Mouse (Mus musculus): ENCODE results near the gene Aamdc. TPM values are rescaled to one million over a fixed set of nuclear protein-coding genes. Genes with fewer than 3 reads are reported as not detected.

The Aamdc gene
- polyA plus RNA-seq, 1 experiment from 2014 or later: 55.2 TPM

DNA sequence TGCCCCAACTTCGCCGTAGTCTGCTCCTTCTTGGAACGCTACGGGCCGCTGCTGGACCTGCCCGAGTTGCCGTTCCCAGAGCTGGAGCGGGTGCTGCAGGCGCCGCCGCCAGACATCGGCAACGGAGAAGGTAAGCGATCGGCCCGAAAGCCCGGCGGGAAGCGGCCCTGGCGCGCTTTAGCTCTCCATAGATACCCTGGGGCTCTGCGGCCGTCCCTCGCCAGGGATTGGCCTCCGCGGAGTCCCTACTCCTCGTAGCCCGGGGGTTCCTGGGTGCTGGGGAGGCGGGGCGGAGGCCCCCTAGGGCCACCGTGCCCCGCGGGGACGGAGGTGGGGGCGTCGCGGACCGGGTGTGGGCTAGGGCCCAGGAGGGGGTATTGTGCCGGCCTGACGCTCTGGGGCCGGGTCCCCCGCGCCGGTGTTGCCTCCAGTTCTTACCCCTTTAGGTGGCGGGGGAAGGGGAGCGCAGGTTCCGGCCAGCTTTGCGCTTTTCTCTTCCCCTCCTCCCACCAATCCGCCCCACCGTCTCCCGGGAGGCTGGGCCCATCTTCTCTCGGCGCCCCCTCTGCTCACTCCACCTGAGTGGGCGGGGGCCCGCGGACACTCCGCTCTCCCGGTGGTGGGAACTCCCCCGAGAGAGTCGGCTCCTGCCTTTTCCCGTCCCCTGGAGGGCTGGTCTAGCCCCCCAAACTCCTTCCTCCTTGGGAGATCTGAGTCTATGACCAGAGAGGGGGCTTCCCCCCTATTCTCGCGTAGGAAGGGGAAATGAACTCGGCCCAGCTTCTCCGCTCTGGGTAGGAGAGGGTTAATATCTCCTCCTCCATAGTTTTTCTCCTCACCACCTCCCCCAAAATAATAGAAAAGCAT is 912 bp upstream of the Aamdc start:
- Histone ChIP-seq H3K4me2 (peak overlapping the region; percentile 78), H3K27ac (peak overlapping the region; percentile 99), H3K9ac (replicated peaks) (peak overlapping the region; percentile 100), H3K4me1 (replicated peaks) (peaks cover 10% of the 10 kb centered on the region), H3K9me3 (no peaks in the 10 kb centered on the region), H3K4me3 (replicated peaks) (peak overlapping the region; percentile 99), H3K36me3 (peaks cover 4% of the 10 kb centered on the region; the same call in 1 of the 2 replicates), H3K27me3 (no peaks in the 10 kb centered on the region)
- peak; percentile 4 for ATAC-seq (ENCODE audit: insufficient number of reproducible peaks, insufficient read depth, low FRiP score, low TSS enrichment, low read depth)
- WGBS: under 1% methylated on average over 63 of the region's 65 CpGs

- Histone ChIP-seq H3K4me1 (replicated peaks) (peaks cover 10% of the 10 kb centered on the region), H3K4me3 (replicated peaks) (peak overlapping the region; percentile 99), H3K36me3 (peaks cover 15% of the 10 kb centered on the region; the same call in 1 of the 2 replicates), H3K27ac (peak overlapping the region; percentile 99), H3K9ac (replicated peaks) (peak overlapping the region; percentile 100), H3K9me3 (no peaks in the 10 kb centered on the region), H3K27me3 (no peaks in the 10 kb centered on the region), H3K4me2 (peak overlapping the region; percentile 78)
- peak; percentile 5; the same call in 1 of the 2 replicates for ATAC-seq (ENCODE audit: insufficient number of reproducible peaks, insufficient read depth, low FRiP score, low TSS enrichment, low read depth)
- 26% methylated on average over 8 of the region's 8 CpGs for WGBS
Observed at GRCm38 (mm10) chr7:97578361-97579066, 783 bp downstream of the Aamdc start.

- H3K4me2 ChIP-seq: no peak overlapping the region
- no peaks in the 10 kb centered on the region for H3K27me3 ChIP-seq
- 78% methylated on average over 1 of the region's 1 CpGs for WGBS
- H3K4me3 ChIP-seq (replicated peaks): no peak overlapping the region
- no peak for ATAC-seq (ENCODE audit: insufficient number of reproducible peaks, insufficient read depth, low FRiP score, low TSS enrichment, low read depth)
- peaks cover 15% of the 10 kb centered on the region; the same call in 1 of the 2 replicates for H3K36me3 ChIP-seq
- no peak overlapping the region for H3K9ac ChIP-seq (replicated peaks)
- no peaks in the 10 kb centered on the region for H3K9me3 ChIP-seq
- H3K27ac ChIP-seq: no peak overlapping the region
- no peaks in the 10 kb centered on the region for H3K4me1 ChIP-seq (replicated peaks)
Observed at GRCm38 (mm10) chr7:97570389-97570788, 8.9 kb downstream of the Aamdc start.

GRCm38 (mm10) chr7:97569372-97569771 is 9.9 kb downstream of the Aamdc start:
- Histone ChIP-seq H3K36me3 (peaks cover 9% of the 10 kb centered on the region; the same call in 1 of the 2 replicates), H3K9ac (replicated peaks) (no peak overlapping the region), H3K4me2 (no peak overlapping the region), H3K4me1 (replicated peaks) (no peaks in the 10 kb centered on the region), H3K27me3 (no peaks in the 10 kb centered on the region), H3K27ac (no peak overlapping the region), H3K9me3 (no peaks in the 10 kb centered on the region), H3K4me3 (replicated peaks) (no peak overlapping the region)
- ATAC-seq (ENCODE audit: insufficient number of reproducible peaks, insufficient read depth, low FRiP score, low TSS enrichment, low read depth): no peak
- 79% methylated on average over 4 of the region's 4 CpGs for WGBS

GRCm38 (mm10) chr7:97563576-97563975 is 15.7 kb downstream of the Aamdc start:
- no peak for ATAC-seq (ENCODE audit: insufficient number of reproducible peaks, insufficient read depth, low FRiP score, low TSS enrichment, low read depth)
- Histone ChIP-seq H3K27ac (no peak overlapping the region), H3K4me2 (no peak overlapping the region), H3K9me3 (no peaks in the 10 kb centered on the region), H3K27me3 (no peaks in the 10 kb centered on the region), H3K9ac (replicated peaks) (no peak overlapping the region), H3K36me3 (0 out of 2 replicates have a peak, but pooled peaks cover 9% of the 10 kb centered on the region), H3K4me3 (replicated peaks) (no peak overlapping the region), H3K4me1 (replicated peaks) (peaks cover 13% of the 10 kb centered on the region)
- WGBS: 86% methylated on average over 2 of the region's 2 CpGs

DNA sequence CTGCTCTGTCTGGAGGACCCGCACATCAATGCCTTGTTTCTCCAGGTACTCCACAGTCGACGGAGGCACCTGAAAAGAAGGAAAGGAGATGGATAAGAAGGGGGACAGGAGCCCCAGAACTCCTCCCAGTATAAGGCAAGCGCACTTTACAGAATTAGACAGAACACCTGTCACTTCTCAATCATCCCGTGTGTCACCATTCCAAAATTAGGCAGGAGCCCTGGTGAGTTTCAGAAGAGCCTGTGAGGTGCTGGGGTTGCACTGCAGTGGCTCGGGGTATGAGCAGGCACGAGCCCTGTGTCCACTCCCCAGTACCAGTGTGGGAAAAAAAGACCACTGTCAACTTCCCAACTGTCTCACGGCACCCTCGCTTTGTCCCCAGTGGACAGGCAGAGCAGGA is 28.6 kb downstream of the Aamdc start:
- Histone ChIP-seq H3K4me1 (replicated peaks) (0 out of 2 replicates have a peak, but pooled peaks cover 2% of the 10 kb centered on the region), H3K27me3 (no peaks in the 10 kb centered on the region), H3K4me3 (replicated peaks) (no peak overlapping the region), H3K9me3 (no peaks in the 10 kb centered on the region), H3K27ac (no peak overlapping the region), H3K4me2 (no peak overlapping the region), H3K36me3 (peaks cover 4% of the 10 kb centered on the region; the same call in 1 of the 2 replicates), H3K9ac (replicated peaks) (no peak overlapping the region)
- WGBS: 85% methylated on average over 9 of the region's 9 CpGs
- ATAC-seq (ENCODE audit: insufficient number of reproducible peaks, insufficient read depth, low FRiP score, low TSS enrichment, low read depth): 0 out of 2 replicates have a peak, but pooled peaks have one; percentile 20

DNA sequence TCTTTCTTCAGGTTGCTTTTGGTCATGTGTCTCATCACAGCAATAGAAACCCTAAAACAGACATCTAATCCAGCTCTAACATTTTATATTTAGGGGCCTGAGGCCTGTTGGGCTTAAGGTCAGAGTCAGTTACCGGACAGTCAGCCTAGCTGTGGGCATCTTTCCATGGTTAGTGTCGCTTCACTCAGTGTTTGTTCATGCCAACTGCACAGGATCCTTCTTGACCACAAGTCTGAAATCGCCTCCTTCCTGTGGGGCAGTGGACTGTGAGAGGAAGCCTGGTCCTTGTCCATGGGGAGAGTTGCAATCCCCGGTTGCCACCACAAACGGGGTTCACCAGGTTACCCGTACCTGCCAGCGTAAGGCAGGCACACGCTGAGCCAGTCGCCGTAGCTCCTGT is 30.0 kb downstream of the Aamdc start:
- WGBS: 95% methylated on average over 10 of the region's 10 CpGs
- Histone ChIP-seq H3K36me3 (peaks cover 4% of the 10 kb centered on the region; the same call in 1 of the 2 replicates), H3K9me3 (no peaks in the 10 kb centered on the region), H3K27ac (no peak overlapping the region), H3K4me2 (no peak overlapping the region), H3K27me3 (no peaks in the 10 kb centered on the region), H3K4me1 (replicated peaks) (0 out of 2 replicates have a peak, but pooled peaks cover 2% of the 10 kb centered on the region), H3K9ac (replicated peaks) (no peak overlapping the region), H3K4me3 (replicated peaks) (no peak overlapping the region)
- no peak for ATAC-seq (ENCODE audit: insufficient number of reproducible peaks, insufficient read depth, low FRiP score, low TSS enrichment, low read depth)

DNA sequence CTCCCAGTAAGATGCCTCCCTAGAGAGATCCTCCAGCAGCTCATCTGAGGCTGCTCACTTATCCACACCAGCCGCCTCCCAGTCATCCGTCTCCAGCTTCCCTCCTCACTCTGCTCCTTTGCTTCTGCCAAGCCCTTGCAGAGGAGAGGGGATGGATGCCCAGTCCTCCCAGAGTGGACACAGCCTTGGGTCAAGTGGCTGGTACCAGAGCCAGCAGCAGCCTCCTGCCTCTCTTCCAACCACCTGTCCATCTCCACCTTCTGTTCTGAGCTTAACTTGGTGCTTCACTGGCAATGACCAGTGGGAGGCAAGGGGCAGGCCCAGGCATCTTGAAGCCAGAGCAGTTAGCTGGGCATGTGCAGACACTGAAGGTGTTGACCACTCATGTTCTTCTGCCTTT is 32.8 kb downstream of the Aamdc start:
- ATAC-seq (ENCODE audit: insufficient number of reproducible peaks, insufficient read depth, low FRiP score, low TSS enrichment, low read depth): no peak
- Histone ChIP-seq H3K27ac (no peak overlapping the region), H3K4me3 (replicated peaks) (no peak overlapping the region), H3K9me3 (no peaks in the 10 kb centered on the region), H3K36me3 (peaks cover 30% of the 10 kb centered on the region), H3K27me3 (no peaks in the 10 kb centered on the region), H3K9ac (replicated peaks) (no peak overlapping the region), H3K4me2 (no peak overlapping the region), H3K4me1 (replicated peaks) (0 out of 2 replicates have a peak, but pooled peaks cover 2% of the 10 kb centered on the region)
- 89% methylated on average over 2 of the region's 2 CpGs for WGBS

- H3K9ac ChIP-seq (replicated peaks): no peak overlapping the region
- H3K4me1 ChIP-seq (replicated peaks): no peaks in the 10 kb centered on the region
- no peaks in the 10 kb centered on the region for H3K27me3 ChIP-seq
- WGBS: 92% methylated on average over 5 of the region's 5 CpGs
- H3K27ac ChIP-seq: no peak overlapping the region
- ATAC-seq (ENCODE audit: insufficient number of reproducible peaks, insufficient read depth, low FRiP score, low TSS enrichment, low read depth): no peak
- H3K9me3 ChIP-seq: no peaks in the 10 kb centered on the region
- H3K4me3 ChIP-seq (replicated peaks): no peak overlapping the region
- peaks cover 97% of the 10 kb centered on the region for H3K36me3 ChIP-seq
- H3K4me2 ChIP-seq: no peak overlapping the region
Observed at GRCm38 (mm10) chr7:97536571-97536970, 42.7 kb downstream of the Aamdc start.

GRCm38 (mm10) chr7:97535531-97535930 is 43.8 kb downstream of the Aamdc start:
- H3K4me3 ChIP-seq (replicated peaks): no peak overlapping the region
- H3K4me1 ChIP-seq (replicated peaks): no peaks in the 10 kb centered on the region
- ATAC-seq (ENCODE audit: insufficient number of reproducible peaks, insufficient read depth, low FRiP score, low TSS enrichment, low read depth): no peak
- H3K4me2 ChIP-seq: no peak overlapping the region
- peaks cover 97% of the 10 kb centered on the region for H3K36me3 ChIP-seq
- WGBS: 92% methylated on average over 5 of the region's 5 CpGs
- no peaks in the 10 kb centered on the region for H3K27me3 ChIP-seq
- H3K27ac ChIP-seq: no peak overlapping the region
- H3K9ac ChIP-seq (replicated peaks): no peak overlapping the region
- H3K9me3 ChIP-seq: peaks cover 6% of the 10 kb centered on the region; the same call in 1 of the 2 replicates

- Histone ChIP-seq H3K9ac (replicated peaks) (no peak overlapping the region), H3K27me3 (no peaks in the 10 kb centered on the region), H3K4me3 (replicated peaks) (no peak overlapping the region), H3K4me2 (no peak overlapping the region), H3K4me1 (replicated peaks) (no peaks in the 10 kb centered on the region), H3K27ac (no peak overlapping the region), H3K36me3 (peaks cover 85% of the 10 kb centered on the region), H3K9me3 (no peaks in the 10 kb centered on the region)
- ATAC-seq (ENCODE audit: insufficient number of reproducible peaks, insufficient read depth, low FRiP score, low TSS enrichment, low read depth): no peak
- 90% methylated on average over 2 of the region's 2 CpGs for WGBS
Observed at GRCm38 (mm10) chr7:97519935-97520334, 59.4 kb downstream of the Aamdc start.
